Mouse (Mus musculus) hindbrain, embryonic 11.5 days (tissue): ENCODE data around the gene Casd1. TPM values are rescaled to one million over a fixed set of nuclear protein-coding genes. Genes with fewer than 3 reads are reported as not detected.

ENCODE experiments used
- ATAC-seq: fragments of 200-750 bp; cut with Nextera tagmentation; 2 replicates; pipeline ENCODE4 v1.8.0; 2017; ENCODE audit warnings: mild to moderate bottlenecking, moderate TSS enrichment, moderate library complexity; ENCODE audit not compliant: low FRiP score
- DNase-seq: peaks from one replicate; pipeline ENCODE4 v3.0.0-alpha.2; 2015; ENCODE audit warnings: low spot score
- H3K27ac ChIP-seq: fragments of 300-500 bp; sonication (generic); 2 replicates; pipeline ENCODE4 v1.5.1; 2014; ENCODE audit warnings: mild to moderate bottlenecking, low read depth, low read length
- H3K27me3 ChIP-seq: fragments of 300-500 bp; sonication (generic); 2 replicates; pipeline ENCODE4 v1.6.1; 2014; ENCODE audit warnings: mild to moderate bottlenecking, low read length, moderate library complexity, mixed read lengths; ENCODE audit not compliant: control insufficient read depth, insufficient read depth
- H3K36me3 ChIP-seq: fragments of 300-500 bp; sonication (generic); 2 replicates; pipeline ENCODE4 v1.6.1; 2014; ENCODE audit warnings: mild to moderate bottlenecking, low read length, moderate library complexity, mixed read lengths; ENCODE audit not compliant: control insufficient read depth, insufficient read depth
- H3K4me1 ChIP-seq: fragments of 300-500 bp; sonication (generic); replicated peaks from 2 replicates; pipeline ENCODE4 v1.6.1; 2014; ENCODE audit warnings: low read length, mixed read lengths; ENCODE audit not compliant: control insufficient read depth, insufficient read depth
- H3K4me2 ChIP-seq: fragments of 300-500 bp; sonication (generic); replicated peaks from 2 replicates; pipeline ENCODE4 v1.6.1; 2014; ENCODE audit warnings: mild to moderate bottlenecking, low read depth, low read length
- H3K4me3 ChIP-seq: fragments of 300-500 bp; sonication (generic); 2 replicates; pipeline ENCODE4 v1.5.1; 2014; ENCODE audit warnings: low read depth, low read length
- H3K9ac ChIP-seq: fragments of 300-500 bp; sonication (generic); 2 replicates; pipeline ENCODE4 v1.6.1; 2014; ENCODE audit warnings: low read depth, low read length
- H3K9me3 ChIP-seq: fragments of 300-500 bp; sonication (generic); 2 replicates; pipeline ENCODE4 v1.6.1; 2016; ENCODE audit warnings: low read length; ENCODE audit not compliant: control insufficient read depth
- WGBS: fragments of 180-500 bp; shearing (Covaris S2); extraction: QIAGEN DNeasy Blood & Tissue Kit; methylation state at CpG from one replicate; pipeline ENCODE4 v1.1.7; 2014; 5-methylcytosine and 5-hydroxymethylcytosine counted together
- polyA plus RNA-seq: library from polyadenylated mRNA; unstranded; fragments of >200 nt; fragmentation: Nextera tagmentation; extraction: Ambion mirVana; gene quantifications from 2 replicates; pipeline ENCODE4 v1.2.1, GENCODE M21; 2014

Gene Casd1
- polyA plus RNA-seq, 1 experiment from 2014 or later, result 51.0 TPM

GRCm38 (mm10) chr6:4601297-4601931, 775 bp downstream of the Casd1 start:
- H3K9me3 ChIP-seq, result no peaks in the 10 kb centered on the region
- peaks cover 3% of the 10 kb centered on the region; the same call in 1 of the 2 replicates for H3K4me1 ChIP-seq
- H3K9ac ChIP-seq, result peak overlapping the region; percentile 98
- DNase-seq (peak; percentile 67), ATAC-seq (peak; percentile 66)
- no peaks in the 10 kb centered on the region for H3K27me3 ChIP-seq
- peak overlapping the region; percentile 97 for H3K4me2 ChIP-seq
- WGBS, result 6% methylated on average over 39 of the region's 58 CpGs
- H3K36me3 ChIP-seq, result no peaks in the 10 kb centered on the region
- H3K27ac ChIP-seq, result peak overlapping the region; percentile 97
- H3K4me3 ChIP-seq, result peak overlapping the region; percentile 71

GRCm38 (mm10) chr6:4602012-4602411, 1.4 kb downstream of the Casd1 start:
- DNase-seq, result no peak
- ATAC-seq, result no peak
- WGBS, result 59% methylated on average over 5 of the region's 5 CpGs
- H3K4me2 ChIP-seq, result peak overlapping the region; percentile 97
- H3K36me3 ChIP-seq, result no peaks in the 10 kb centered on the region
- no peaks in the 10 kb centered on the region for H3K9me3 ChIP-seq
- H3K27me3 ChIP-seq, result no peaks in the 10 kb centered on the region
- H3K9ac ChIP-seq, result no peak overlapping the region
- H3K4me1 ChIP-seq, result peaks cover 3% of the 10 kb centered on the region
- H3K27ac ChIP-seq, result peak overlapping the region; percentile 97; the same call in 1 of the 2 replicates
- H3K4me3 ChIP-seq, result peak overlapping the region; percentile 71; the same call in 1 of the 2 replicates

GRCm38 (mm10) chr6:4606394-4606793, 5.8 kb downstream of the Casd1 start:
- no peak for DNase-seq
- Histone ChIP-seq H3K4me1 (peaks cover 3% of the 10 kb centered on the region; the same call in 1 of the 2 replicates), H3K36me3 (no peaks in the 10 kb centered on the region), H3K9ac (no peak overlapping the region), H3K9me3 (no peaks in the 10 kb centered on the region), H3K4me3 (no peak overlapping the region), H3K4me2 (no peak overlapping the region), H3K27ac (no peak overlapping the region), H3K27me3 (no peaks in the 10 kb centered on the region)
- no peak for ATAC-seq
- 94% methylated on average over 4 of the region's 4 CpGs for WGBS

GRCm38 (mm10) chr6:4610216-4610896, 9.7 kb downstream of the Casd1 start:
- no peaks in the 10 kb centered on the region; the same call in 1 of the 2 replicates for H3K4me1 ChIP-seq
- no peak overlapping the region for H3K27ac ChIP-seq
- no peak overlapping the region for H3K4me3 ChIP-seq
- 91% methylated on average over 4 of the region's 4 CpGs for WGBS
- H3K9ac ChIP-seq, result no peak overlapping the region
- no peak for DNase-seq
- H3K4me2 ChIP-seq, result no peak overlapping the region
- no peak for ATAC-seq
- H3K9me3 ChIP-seq, result no peaks in the 10 kb centered on the region
- no peaks in the 10 kb centered on the region for H3K27me3 ChIP-seq
- peaks cover 3% of the 10 kb centered on the region; the same call in 1 of the 2 replicates for H3K36me3 ChIP-seq

- Histone ChIP-seq H3K9me3 (no peaks in the 10 kb centered on the region), H3K4me2 (no peak overlapping the region), H3K4me1 (no peaks in the 10 kb centered on the region; the same call in 1 of the 2 replicates), H3K36me3 (peaks cover 3% of the 10 kb centered on the region; the same call in 1 of the 2 replicates), H3K27ac (no peak overlapping the region), H3K27me3 (no peaks in the 10 kb centered on the region), H3K4me3 (no peak overlapping the region), H3K9ac (no peak overlapping the region)
- ATAC-seq (no peak), DNase-seq (no peak)
- WGBS, result 88% methylated on average over 4 of the region's 4 CpGs
Observed at GRCm38 (mm10) chr6:4611853-4612252, 11.2 kb downstream of the Casd1 start.

- H3K9ac ChIP-seq, result no peak overlapping the region
- H3K9me3 ChIP-seq, result no peaks in the 10 kb centered on the region
- 96% methylated on average over 7 of the region's 7 CpGs for WGBS
- H3K4me1 ChIP-seq, result no peaks in the 10 kb centered on the region; the same call in 1 of the 2 replicates
- H3K36me3 ChIP-seq, result peaks cover 3% of the 10 kb centered on the region; the same call in 1 of the 2 replicates
- DNase-seq (no peak), ATAC-seq (no peak)
- H3K4me2 ChIP-seq, result no peak overlapping the region
- no peak overlapping the region for H3K27ac ChIP-seq
- no peaks in the 10 kb centered on the region for H3K27me3 ChIP-seq
- H3K4me3 ChIP-seq, result no peak overlapping the region
Observed at GRCm38 (mm10) chr6:4612431-4612830, 11.8 kb downstream of the Casd1 start.

GRCm38 (mm10) chr6:4617911-4618310, 17.3 kb downstream of the Casd1 start:
- no peak for DNase-seq
- Histone ChIP-seq H3K27ac (no peak overlapping the region), H3K36me3 (peaks cover 3% of the 10 kb centered on the region; the same call in 1 of the 2 replicates), H3K9ac (no peak overlapping the region), H3K4me3 (no peak overlapping the region), H3K9me3 (no peaks in the 10 kb centered on the region), H3K4me1 (no peaks in the 10 kb centered on the region), H3K4me2 (no peak overlapping the region), H3K27me3 (no peaks in the 10 kb centered on the region)
- ATAC-seq, result no peak
- 86% methylated on average over 10 of the region's 10 CpGs for WGBS

GRCm38 (mm10) chr6:4631464-4631863, 30.8 kb downstream of the Casd1 start:
- DNase-seq, result no peak
- no peaks in the 10 kb centered on the region for H3K4me1 ChIP-seq
- 75% methylated on average over 3 of the region's 3 CpGs for WGBS
- H3K27ac ChIP-seq, result no peak overlapping the region
- no peaks in the 10 kb centered on the region for H3K9me3 ChIP-seq
- no peak for ATAC-seq
- no peak overlapping the region for H3K4me2 ChIP-seq
- no peak overlapping the region for H3K9ac ChIP-seq
- no peaks in the 10 kb centered on the region for H3K36me3 ChIP-seq
- no peaks in the 10 kb centered on the region for H3K27me3 ChIP-seq
- no peak overlapping the region for H3K4me3 ChIP-seq
